Mouse (Mus musculus) thymus, adult 2 months (tissue): Measurements from ENCODE around the gene Slc6a2. TPM values are rescaled to one million over a fixed set of nuclear protein-coding genes. Genes with fewer than 3 reads are reported as not detected.

Source experiments
- DNase-seq: peaks from one replicate; pipeline ENCODE4 v3.0.0; 2021
- H3K27ac ChIP-seq: fragments of 200-500 bp; 2 replicates; pipeline ENCODE4 v1.5.1; 2012; ENCODE audit warnings: low read length, control low read depth; ENCODE audit not compliant: control insufficient read depth, insufficient read depth
- H3K27me3 ChIP-seq: fragments of 200-500 bp; 2 replicates; pipeline ENCODE4 v1.6.1; 2012; ENCODE audit warnings: mild to moderate bottlenecking, low read length, moderate library complexity, mixed read lengths; ENCODE audit not compliant: control insufficient read depth, insufficient read depth
- H3K36me3 ChIP-seq: fragments of 200-500 bp; 2 replicates; pipeline ENCODE4 v1.6.1; 2012; ENCODE audit warnings: mild to moderate bottlenecking, low read length, moderate library complexity; ENCODE audit not compliant: control insufficient read depth, insufficient read depth
- H3K4me1 ChIP-seq: fragments of 200-500 bp; replicated peaks from 2 replicates; pipeline ENCODE4 v1.6.1; 2012; ENCODE audit warnings: low read length; ENCODE audit not compliant: control insufficient read depth, insufficient read depth
- H3K4me3 ChIP-seq: fragments of 200-500 bp; 2 replicates; pipeline ENCODE4 v1.5.1; 2012; ENCODE audit warnings: mild to moderate bottlenecking, low read length, control low read depth, moderate library complexity; ENCODE audit not compliant: control insufficient read depth, insufficient read depth
- CTCF ChIP-seq: fragments of 200-500 bp; IDR thresholded peaks from 2 replicates; pipeline ENCODE4 v1.5.1; 2012; ENCODE audit warnings: mild to moderate bottlenecking, control low read depth, low read length, moderate library complexity, borderline replicate concordance; ENCODE audit not compliant: control insufficient read depth, poor library complexity, insufficient read depth; ENCODE audit errors: extremely low read depth
- POLR2A ChIP-seq: fragments of 200-500 bp; IDR thresholded peaks from 2 replicates; pipeline ENCODE4 v1.6.1; 2012; ENCODE audit warnings: mild to moderate bottlenecking, low read length, control low read depth, moderate library complexity; ENCODE audit not compliant: control insufficient read depth, poor library complexity, insufficient read depth; ENCODE audit errors: extremely low read depth
- WGBS: fragments of 180-500 bp; shearing (Covaris S2); methylation state at CpG from one replicate; pipeline ENCODE4 v1.1.7; 2018; 5-methylcytosine and 5-hydroxymethylcytosine counted together
- polyA plus RNA-seq: library from polyadenylated mRNA; depleted of rRNA; stranded (reverse); fragments of >200 nt; gene quantifications from 2 replicates; pipeline ENCODE4 v1.2.3, GENCODE M21; 2012; rRNA removed

The Slc6a2 gene
- polyA plus RNA-seq = 0.18 and 0.34 TPM in 2 replicates

DNA sequence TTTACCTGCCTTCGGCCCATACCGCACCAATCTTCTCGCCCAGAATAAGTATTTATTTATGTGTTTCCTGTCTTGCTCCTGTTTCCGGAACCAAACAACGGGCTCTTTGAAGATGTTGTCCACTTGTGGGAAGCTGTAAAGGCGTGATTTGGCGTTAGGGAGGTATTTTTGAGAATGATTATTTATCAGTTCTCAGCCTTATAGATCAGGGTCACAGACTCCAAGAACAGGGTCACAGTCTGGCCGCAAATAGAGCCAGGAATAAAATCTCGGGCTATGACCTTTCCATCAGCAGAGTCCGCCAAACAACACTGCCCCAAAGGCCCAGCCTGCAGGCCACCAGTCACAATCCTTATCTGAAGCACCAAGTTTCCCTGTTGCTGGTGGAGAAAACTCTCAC, at the start of gene Slc6a2:
TSS of gene Slc6a2 (plus strand) at position 301 of the 400 bp plus-strand sequence.
- no peak within 1 kb of the TSS for H3K27ac ChIP-seq
- 75% methylated on average over 10 of the region's 10 CpGs for WGBS
- DNase-seq = no peak
- no peak for TF ChIP-seq CTCF
- H3K36me3 ChIP-seq = no peaks in the 10 kb centered on the region
- no peak within 1 kb of the TSS for H3K4me3 ChIP-seq
- no peaks in the 10 kb centered on the region for H3K4me1 ChIP-seq
- no peaks in the 10 kb centered on the region for H3K27me3 ChIP-seq

- no peak overlapping the region for H3K27ac ChIP-seq
- H3K27me3 ChIP-seq = no peaks in the 10 kb centered on the region
- H3K4me1 ChIP-seq = no peaks in the 10 kb centered on the region
- no peaks in the 10 kb centered on the region for H3K36me3 ChIP-seq
- H3K4me3 ChIP-seq = no peak overlapping the region
- TF ChIP-seq CTCF (no peak), POLR2A (no peak)
- 98% methylated on average over 3 of the region's 3 CpGs for WGBS
- no peak for DNase-seq
These were observed 48.4 kb upstream of the Slc6a2 start for GRCm38 (mm10) chr8:92911477-92911876.

GRCm38 (mm10) chr8:92913396-92913795, 46.5 kb upstream of the Slc6a2 start:
- TF ChIP-seq POLR2A (no peak), CTCF (no peak)
- Histone ChIP-seq H3K27me3 (no peaks in the 10 kb centered on the region), H3K4me1 (no peaks in the 10 kb centered on the region), H3K36me3 (no peaks in the 10 kb centered on the region), H3K27ac (no peak overlapping the region), H3K4me3 (no peak overlapping the region)
- no peak for DNase-seq
- WGBS = 93% methylated on average over 7 of the region's 7 CpGs

GRCm38 (mm10) chr8:92916082-92916481, 43.8 kb upstream of the Slc6a2 start:
- Histone ChIP-seq H3K27ac (no peak overlapping the region), H3K4me3 (no peak overlapping the region), H3K27me3 (no peaks in the 10 kb centered on the region), H3K4me1 (no peaks in the 10 kb centered on the region), H3K36me3 (no peaks in the 10 kb centered on the region)
- no peak for TF ChIP-seq CTCF
- no peak for TF ChIP-seq POLR2A
- 67% methylated on average over 3 of the region's 3 CpGs for WGBS
- no peak for DNase-seq

DNA sequence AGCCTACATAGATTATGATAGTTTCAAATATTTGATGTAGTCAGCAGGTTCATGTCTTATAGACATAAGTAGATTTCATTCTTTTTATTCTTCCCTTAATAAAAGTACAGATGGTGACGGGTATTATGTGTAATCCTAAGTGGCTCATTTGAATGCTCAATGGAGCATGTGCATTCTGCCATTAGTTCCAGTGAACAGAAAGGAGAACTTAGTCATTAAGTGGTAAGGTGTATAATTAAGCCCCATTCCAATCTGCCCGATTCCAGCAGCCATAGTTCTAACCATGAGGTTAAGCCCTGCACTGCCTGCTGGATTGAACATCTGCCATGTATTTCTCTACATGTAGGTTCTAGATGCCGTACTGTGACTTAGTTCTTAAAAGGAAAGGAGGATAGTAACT, 38.1 kb upstream of the Slc6a2 start:
- no peak overlapping the region for H3K4me3 ChIP-seq
- H3K4me1 ChIP-seq = no peaks in the 10 kb centered on the region
- no peaks in the 10 kb centered on the region for H3K36me3 ChIP-seq
- H3K27me3 ChIP-seq = no peaks in the 10 kb centered on the region
- no peak for TF ChIP-seq POLR2A
- TF ChIP-seq CTCF = no peak
- WGBS = 95% methylated on average over 3 of the region's 3 CpGs
- no peak for DNase-seq
- no peak overlapping the region for H3K27ac ChIP-seq

GRCm38 (mm10) chr8:92928986-92929385, 30.9 kb upstream of the Slc6a2 start:
- WGBS = 88% methylated on average over 4 of the region's 4 CpGs
- Histone ChIP-seq H3K36me3 (no peaks in the 10 kb centered on the region), H3K4me3 (no peak overlapping the region), H3K27ac (no peak overlapping the region), H3K27me3 (no peaks in the 10 kb centered on the region), H3K4me1 (no peaks in the 10 kb centered on the region)
- TF ChIP-seq POLR2A (no peak), CTCF (no peak)
- no peak for DNase-seq

GRCm38 (mm10) chr8:92938056-92938455, 21.8 kb upstream of the Slc6a2 start:
- no peak for DNase-seq
- H3K27ac ChIP-seq = no peak overlapping the region
- H3K36me3 ChIP-seq = no peaks in the 10 kb centered on the region
- H3K4me1 ChIP-seq = no peaks in the 10 kb centered on the region
- H3K27me3 ChIP-seq = no peaks in the 10 kb centered on the region
- no peak overlapping the region for H3K4me3 ChIP-seq
- 66% methylated on average over 4 of the region's 4 CpGs for WGBS
- TF ChIP-seq CTCF = no peak
- TF ChIP-seq POLR2A = no peak
